Mouse (Mus musculus): ENCODE results near the gene Rbfox1. TPM values are rescaled to one million over a fixed set of nuclear protein-coding genes. Genes with fewer than 3 reads are reported as not detected.
A peak's percentile ranks its signal among the peaks of the same experiment; 100 is the strongest.

The Rbfox1 gene
- polyA plus RNA-seq, 1 experiment from 2014 or later, result 1.6 TPM

DNA sequence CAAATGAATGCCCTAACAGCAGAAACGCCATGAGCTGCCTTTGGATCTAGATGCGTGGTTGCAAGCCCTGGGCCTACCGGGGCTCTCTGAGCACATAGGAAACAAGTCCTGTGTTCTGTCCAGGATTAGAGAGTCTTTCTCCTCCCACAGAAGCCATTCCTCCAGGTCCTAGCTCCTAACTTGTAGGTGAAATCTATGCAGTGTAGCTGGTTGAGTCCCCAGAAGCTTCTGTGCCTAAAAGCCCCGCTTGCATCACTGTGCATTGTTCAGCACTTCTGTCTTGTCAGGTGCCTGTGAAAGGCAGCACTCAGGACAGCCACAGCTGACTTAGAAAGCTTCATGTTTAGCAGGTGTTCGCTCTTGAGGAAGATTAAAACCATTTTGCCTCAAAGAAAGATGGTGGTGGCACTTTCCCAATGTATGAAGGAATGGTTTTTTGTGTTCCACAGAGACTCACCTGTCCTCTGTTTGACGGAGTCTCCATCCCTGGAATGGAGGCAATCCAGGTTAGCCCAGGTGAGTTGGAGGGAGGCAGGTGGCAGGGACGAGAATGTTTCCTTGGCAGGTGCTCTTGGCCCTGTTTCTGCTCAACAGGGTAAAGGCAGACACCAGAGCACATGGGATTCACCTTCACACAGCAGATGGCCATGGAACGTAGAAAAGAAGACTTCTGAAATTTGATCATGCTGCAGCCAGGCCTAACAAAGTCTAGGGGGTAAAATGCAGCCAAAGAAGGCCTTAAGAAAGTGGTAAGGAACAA, 1213.0 kb downstream of the Rbfox1 start:
- WGBS, result 87% methylated on average over 8 of the region's 8 CpGs

DNA sequence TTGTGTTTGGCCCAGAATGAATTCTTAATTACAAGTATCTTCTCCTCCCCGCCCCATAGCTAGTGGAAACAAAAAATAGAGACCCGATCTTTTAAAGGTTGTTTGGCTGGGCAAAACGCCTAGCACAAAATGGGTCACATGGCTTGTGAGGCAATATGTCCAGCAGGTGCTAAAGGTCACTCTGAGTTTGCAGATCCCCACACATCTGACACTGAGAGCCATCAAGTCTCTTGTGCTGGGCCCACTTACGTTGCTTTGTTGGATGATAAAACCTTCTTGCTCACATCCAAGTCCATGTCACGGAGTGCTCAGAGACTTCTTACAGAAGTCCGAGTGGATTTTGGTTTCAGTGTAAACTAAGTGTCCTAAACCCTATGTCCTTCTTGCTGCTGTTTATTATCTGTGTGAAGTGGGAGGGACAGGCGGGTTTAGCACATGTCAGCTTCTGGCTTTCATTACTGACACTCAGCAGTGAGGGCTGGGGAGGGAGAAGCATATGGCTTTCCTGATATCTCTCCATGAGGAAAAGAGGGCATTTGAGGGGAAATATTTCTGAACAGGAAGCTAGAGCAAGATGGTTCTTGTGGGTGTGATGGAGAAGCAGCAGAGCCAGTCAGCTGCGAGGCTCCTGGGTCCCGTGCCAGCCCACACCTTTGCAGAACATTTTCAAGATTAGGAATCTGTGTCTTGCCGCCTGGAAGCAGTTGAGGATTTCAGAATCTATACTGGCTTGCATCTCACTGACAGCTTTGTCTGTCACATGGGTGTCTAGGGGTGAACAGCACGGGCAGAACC, 1214.5 kb downstream of the Rbfox1 start:
- WGBS, result 33% methylated on average over 11 of the region's 11 CpGs
- H3K27ac ChIP-seq (ENCODE audit: low read length), result peak overlapping the region; percentile 6; the same call in 1 of the 2 replicates
- no peak overlapping the region for H3K4me3 ChIP-seq (ENCODE audit: low read length)
- H3K9me3 ChIP-seq (ENCODE audit: control insufficient read depth, low read length), result no peaks in the 10 kb centered on the region
- no peak overlapping the region for H3K9ac ChIP-seq (ENCODE audit: low read length)
- no peaks in the 10 kb centered on the region for H3K27me3 ChIP-seq (ENCODE audit: control insufficient read depth, insufficient read depth, low read depth, low read length)
- H3K4me2 ChIP-seq (ENCODE audit: low read depth, low read length), result no peak overlapping the region
- ATAC-seq (ENCODE audit: low read depth), result peak; percentile 93
- peaks cover 4% of the 10 kb centered on the region; the same call in 1 of the 2 replicates for H3K4me1 ChIP-seq (replicated peaks; ENCODE audit: control insufficient read depth, insufficient read depth, low read length)
- H3K36me3 ChIP-seq (ENCODE audit: control insufficient read depth, insufficient read depth, low read length), result no peaks in the 10 kb centered on the region

More for the DNA sequence above, 1213.0 kb downstream of the Rbfox1 start:
- Histone ChIP-seq H3K27me3 (ENCODE audit: control insufficient read depth, insufficient read depth, low read depth, low read length) (no peaks in the 10 kb centered on the region), H3K9me3 (ENCODE audit: control insufficient read depth, low read length) (no peaks in the 10 kb centered on the region), H3K4me3 (ENCODE audit: low read length) (no peak overlapping the region), H3K4me1 (replicated peaks; ENCODE audit: control insufficient read depth, insufficient read depth, low read length) (peaks cover 4% of the 10 kb centered on the region; the same call in 1 of the 2 replicates), H3K27ac (ENCODE audit: low read length) (no peak overlapping the region), H3K9ac (ENCODE audit: low read length) (no peak overlapping the region), H3K4me2 (ENCODE audit: low read depth, low read length) (no peak overlapping the region), H3K36me3 (ENCODE audit: control insufficient read depth, insufficient read depth, low read length) (no peaks in the 10 kb centered on the region)
- ATAC-seq (ENCODE audit: low read depth), result no peak

DNA sequence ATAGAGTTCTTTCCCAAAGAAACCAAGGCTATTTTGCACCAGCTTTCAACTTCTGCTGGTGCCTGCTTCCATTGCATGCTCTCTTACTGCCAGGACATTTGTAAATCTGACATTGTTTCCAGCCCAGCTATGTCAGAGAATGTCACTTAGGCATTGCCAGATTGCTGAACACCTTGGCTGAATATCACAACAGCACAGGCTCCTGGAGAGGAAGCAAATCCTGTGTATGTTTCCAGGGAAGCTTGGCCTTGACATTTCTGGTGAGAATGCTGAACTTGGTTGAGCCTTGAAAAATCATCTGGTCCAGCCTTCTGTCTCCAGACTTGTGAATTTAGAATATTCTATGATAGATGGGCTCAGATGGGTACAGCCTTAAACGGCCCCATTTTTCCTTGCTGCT, 1217.3 kb downstream of the Rbfox1 start:
- H3K9ac ChIP-seq (ENCODE audit: low read length), result no peak overlapping the region
- no peaks in the 10 kb centered on the region for H3K36me3 ChIP-seq (ENCODE audit: control insufficient read depth, insufficient read depth, low read length)
- H3K4me1 ChIP-seq (replicated peaks; ENCODE audit: control insufficient read depth, insufficient read depth, low read length), result peaks cover 4% of the 10 kb centered on the region; the same call in 1 of the 2 replicates
- no peak overlapping the region for H3K27ac ChIP-seq (ENCODE audit: low read length)
- H3K9me3 ChIP-seq (ENCODE audit: control insufficient read depth, low read length), result no peaks in the 10 kb centered on the region
- no peak overlapping the region for H3K4me2 ChIP-seq (ENCODE audit: low read depth, low read length)
- H3K4me3 ChIP-seq (ENCODE audit: low read length), result no peak overlapping the region
- no peaks in the 10 kb centered on the region for H3K27me3 ChIP-seq (ENCODE audit: control insufficient read depth, insufficient read depth, low read depth, low read length)
- 76% methylated on average over 1 of the region's 1 CpGs for WGBS
- ATAC-seq (ENCODE audit: low read depth), result no peak

DNA sequence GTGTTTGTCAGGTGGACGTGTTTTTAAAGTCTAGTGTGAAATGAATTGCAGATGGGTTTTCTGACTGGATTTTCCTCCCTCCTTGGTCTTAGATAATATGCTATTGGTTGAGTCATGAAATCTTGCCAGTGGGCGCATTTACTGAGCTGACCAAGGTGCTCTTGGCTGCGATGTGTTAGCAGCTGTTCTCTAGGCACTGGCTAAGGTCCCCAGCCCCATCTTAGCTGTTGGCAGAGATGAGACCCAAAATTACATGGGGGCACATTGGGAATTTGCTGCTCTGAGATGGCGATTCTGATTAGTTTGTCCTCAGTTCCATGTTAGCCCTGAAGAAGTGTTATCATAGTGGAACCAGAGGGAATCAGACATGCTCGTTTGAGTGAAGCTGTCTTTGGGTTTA, 1218.1 kb downstream of the Rbfox1 start:
- Histone ChIP-seq H3K9ac (ENCODE audit: low read length) (no peak overlapping the region), H3K9me3 (ENCODE audit: control insufficient read depth, low read length) (no peaks in the 10 kb centered on the region), H3K27me3 (ENCODE audit: control insufficient read depth, insufficient read depth, low read depth, low read length) (no peaks in the 10 kb centered on the region), H3K4me1 (replicated peaks; ENCODE audit: control insufficient read depth, insufficient read depth, low read length) (peaks cover 4% of the 10 kb centered on the region; the same call in 1 of the 2 replicates), H3K4me3 (ENCODE audit: low read length) (no peak overlapping the region), H3K4me2 (ENCODE audit: low read depth, low read length) (no peak overlapping the region), H3K36me3 (ENCODE audit: control insufficient read depth, insufficient read depth, low read length) (no peaks in the 10 kb centered on the region), H3K27ac (ENCODE audit: low read length) (no peak overlapping the region)
- no peak for ATAC-seq (ENCODE audit: low read depth)
- 61% methylated on average over 5 of the region's 5 CpGs for WGBS

DNA sequence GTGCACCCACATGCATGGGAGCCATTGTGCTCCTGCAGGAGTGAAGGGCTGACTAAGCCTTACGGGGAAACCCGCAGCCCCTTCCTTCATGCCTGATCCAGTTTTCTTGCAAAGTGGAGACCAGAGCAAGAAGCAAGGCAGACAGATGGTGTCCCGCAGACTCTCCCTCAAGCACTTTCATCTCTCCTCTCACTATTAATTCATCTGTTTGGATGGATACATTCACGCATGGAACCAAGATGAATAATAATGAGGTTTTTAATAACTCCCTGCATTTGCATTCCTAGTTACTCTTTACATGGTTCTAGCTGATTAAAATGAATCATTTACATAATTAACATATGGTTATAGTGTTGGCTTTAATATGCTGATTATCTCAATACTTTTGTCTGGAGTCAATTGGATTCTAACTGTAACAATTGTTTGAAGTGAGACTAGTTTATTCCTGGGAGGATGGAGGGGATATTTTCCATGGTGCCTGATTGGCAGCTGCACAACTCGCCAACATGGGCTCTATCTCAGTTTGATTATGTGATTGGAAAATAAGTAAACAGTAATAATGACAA, 1221.4 kb downstream of the Rbfox1 start:
- Histone ChIP-seq H3K9me3 (ENCODE audit: control insufficient read depth, low read length) (no peaks in the 10 kb centered on the region), H3K4me1 (replicated peaks; ENCODE audit: control insufficient read depth, insufficient read depth, low read length) (no peaks in the 10 kb centered on the region), H3K4me3 (ENCODE audit: low read length) (no peak overlapping the region), H3K9ac (ENCODE audit: low read length) (no peak overlapping the region), H3K36me3 (ENCODE audit: control insufficient read depth, insufficient read depth, low read length) (no peaks in the 10 kb centered on the region), H3K27me3 (ENCODE audit: control insufficient read depth, insufficient read depth, low read depth, low read length) (no peaks in the 10 kb centered on the region), H3K27ac (ENCODE audit: low read length) (no peak overlapping the region), H3K4me2 (ENCODE audit: low read depth, low read length) (no peak overlapping the region)
- ATAC-seq (ENCODE audit: low read depth), result no peak
- WGBS, result 86% methylated on average over 5 of the region's 5 CpGs

DNA sequence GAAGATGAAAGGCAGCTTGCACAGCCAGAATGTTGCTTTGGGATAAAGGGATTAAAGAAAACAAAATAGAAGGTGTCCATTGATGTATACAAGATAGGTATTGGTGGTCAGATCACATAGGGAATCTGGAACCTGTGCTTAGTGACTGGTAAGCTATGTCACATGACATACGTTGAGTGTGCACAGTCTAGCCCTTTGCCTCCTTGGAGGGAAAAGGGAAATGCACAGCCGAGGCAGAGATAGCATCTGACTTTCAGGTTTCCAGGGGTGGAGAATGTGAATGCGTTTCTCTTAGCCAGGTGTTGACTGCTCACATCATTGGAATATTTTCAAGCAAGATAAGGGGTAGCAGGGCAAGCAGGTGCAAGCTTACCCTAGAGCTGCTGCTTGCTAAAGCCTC, 1230.8 kb downstream of the Rbfox1 start:
- no peak overlapping the region for H3K9ac ChIP-seq (ENCODE audit: low read length)
- H3K4me3 ChIP-seq (ENCODE audit: low read length), result no peak overlapping the region
- no peak overlapping the region for H3K4me2 ChIP-seq (ENCODE audit: low read depth, low read length)
- no peak overlapping the region for H3K27ac ChIP-seq (ENCODE audit: low read length)
- no peaks in the 10 kb centered on the region for H3K4me1 ChIP-seq (replicated peaks; ENCODE audit: control insufficient read depth, insufficient read depth, low read length)
- H3K9me3 ChIP-seq (ENCODE audit: control insufficient read depth, low read length), result no peaks in the 10 kb centered on the region
- H3K36me3 ChIP-seq (ENCODE audit: control insufficient read depth, insufficient read depth, low read length), result no peaks in the 10 kb centered on the region
- H3K27me3 ChIP-seq (ENCODE audit: control insufficient read depth, insufficient read depth, low read depth, low read length), result no peaks in the 10 kb centered on the region
- WGBS, result 50% methylated on average over 3 of the region's 3 CpGs
- ATAC-seq (ENCODE audit: low read depth), result no peak

DNA sequence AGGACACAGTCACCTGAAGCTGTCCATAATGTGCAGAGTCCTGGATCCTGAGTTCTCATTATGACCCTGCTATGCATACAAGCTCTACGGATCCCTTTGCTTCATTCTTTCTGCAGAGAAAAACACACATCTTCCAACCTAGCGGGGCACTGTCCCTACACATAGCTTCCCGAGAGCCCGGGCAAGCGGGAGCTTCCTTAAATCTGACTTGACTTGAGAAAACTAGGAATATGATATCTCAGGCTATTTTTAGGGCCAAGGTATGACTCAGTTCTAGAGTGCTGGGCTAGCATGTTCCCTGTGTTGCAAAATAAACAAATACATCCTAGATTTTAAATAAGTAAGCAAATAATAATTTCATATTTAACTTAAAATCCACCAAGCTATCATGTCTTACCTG, 1244.4 kb downstream of the Rbfox1 start:
- Histone ChIP-seq H3K9ac (ENCODE audit: low read length) (no peak overlapping the region), H3K9me3 (ENCODE audit: control insufficient read depth, low read length) (no peaks in the 10 kb centered on the region), H3K4me2 (ENCODE audit: low read depth, low read length) (no peak overlapping the region), H3K4me3 (ENCODE audit: low read length) (no peak overlapping the region), H3K27ac (ENCODE audit: low read length) (no peak overlapping the region), H3K4me1 (replicated peaks; ENCODE audit: control insufficient read depth, insufficient read depth, low read length) (no peaks in the 10 kb centered on the region), H3K36me3 (ENCODE audit: control insufficient read depth, insufficient read depth, low read length) (no peaks in the 10 kb centered on the region), H3K27me3 (ENCODE audit: control insufficient read depth, insufficient read depth, low read depth, low read length) (no peaks in the 10 kb centered on the region)
- no peak for ATAC-seq (ENCODE audit: low read depth)
- 79% methylated on average over 5 of the region's 5 CpGs for WGBS

DNA sequence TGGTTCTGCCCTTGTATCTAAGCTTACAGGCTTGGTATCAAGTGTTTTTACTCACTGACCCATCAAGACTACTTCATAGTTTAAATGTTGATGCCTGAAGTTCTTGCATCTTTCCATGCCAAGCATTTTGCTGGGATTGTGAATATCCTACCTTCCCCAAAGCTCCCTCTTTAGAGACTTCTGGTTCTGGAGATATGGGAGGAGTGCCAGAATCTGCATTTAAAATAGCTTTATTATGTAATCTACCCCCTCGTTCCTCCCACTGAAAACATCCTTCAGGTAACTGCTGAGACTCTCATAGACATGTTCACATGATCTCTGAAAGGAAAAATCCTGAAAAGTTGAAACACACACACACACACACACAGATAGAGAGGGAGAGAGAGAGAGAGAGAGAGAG, 1247.3 kb downstream of the Rbfox1 start:
- 51% methylated on average over 1 of the region's 1 CpGs for WGBS
- Histone ChIP-seq H3K27ac (ENCODE audit: low read length) (no peak overlapping the region), H3K9ac (ENCODE audit: low read length) (no peak overlapping the region), H3K4me3 (ENCODE audit: low read length) (no peak overlapping the region), H3K27me3 (ENCODE audit: control insufficient read depth, insufficient read depth, low read depth, low read length) (no peaks in the 10 kb centered on the region), H3K36me3 (ENCODE audit: control insufficient read depth, insufficient read depth, low read length) (no peaks in the 10 kb centered on the region), H3K4me2 (ENCODE audit: low read depth, low read length) (no peak overlapping the region), H3K4me1 (replicated peaks; ENCODE audit: control insufficient read depth, insufficient read depth, low read length) (no peaks in the 10 kb centered on the region), H3K9me3 (ENCODE audit: control insufficient read depth, low read length) (no peaks in the 10 kb centered on the region)
- no peak for ATAC-seq (ENCODE audit: low read depth)

DNA sequence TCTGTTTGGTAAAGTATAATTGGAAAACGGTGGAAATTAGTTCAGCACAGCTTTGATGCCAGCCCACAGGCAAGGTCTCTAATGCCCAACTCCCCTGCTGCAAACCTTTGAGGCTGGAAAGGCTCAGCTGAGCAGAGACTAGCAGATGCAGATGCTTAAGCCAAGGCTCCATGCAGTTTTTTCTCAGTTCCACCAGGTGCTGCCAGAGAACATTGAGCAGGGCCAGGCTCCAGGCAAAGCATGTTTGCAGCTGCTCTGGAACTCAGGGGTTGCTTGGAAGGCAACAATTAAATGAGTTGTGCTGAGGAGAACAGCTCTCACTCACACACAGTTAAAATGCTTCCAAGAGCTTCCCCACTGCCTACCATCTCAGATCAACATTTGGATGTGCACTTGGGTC, 1251.8 kb downstream of the Rbfox1 start:
- Histone ChIP-seq H3K9ac (ENCODE audit: low read length) (no peak overlapping the region), H3K4me2 (ENCODE audit: low read depth, low read length) (no peak overlapping the region), H3K27ac (ENCODE audit: low read length) (no peak overlapping the region), H3K27me3 (ENCODE audit: control insufficient read depth, insufficient read depth, low read depth, low read length) (no peaks in the 10 kb centered on the region), H3K9me3 (ENCODE audit: control insufficient read depth, low read length) (no peaks in the 10 kb centered on the region), H3K4me1 (replicated peaks; ENCODE audit: control insufficient read depth, insufficient read depth, low read length) (no peaks in the 10 kb centered on the region), H3K4me3 (ENCODE audit: low read length) (no peak overlapping the region), H3K36me3 (ENCODE audit: control insufficient read depth, insufficient read depth, low read length) (no peaks in the 10 kb centered on the region)
- WGBS, result 58% methylated on average over 1 of the region's 1 CpGs
- ATAC-seq (ENCODE audit: low read depth), result no peak

Measured in lung, embryonic 16.5 days (tissue).